Mouse (Mus musculus): ENCODE results near the gene Tapt1.

GRCm38 (mm10) chr5:44253449-44253848 lies 27.0 kb upstream of the Tapt1 start:
- no peak for TF ChIP-seq CTCF (IDR thresholded peaks at IDR 0.05; ENCODE audit: low read depth, low read length)
- TF ChIP-seq POLR2A (IDR thresholded peaks at IDR 0.05; ENCODE audit: borderline replicate concordance, low read depth, low read length), result no peak

Measured in bone marrow macrophage, adult 2 months (primary cell).